Mouse (Mus musculus) urinary bladder, adult 18-20 months (tissue): ENCODE data around the gene Stpg3.

ENCODE experiments used
- DNase-seq, 2 experiments: peaks; one replicate each; pipeline ENCODE4 v3.0.0; 2022; ENCODE audit warnings: low spot score in 2 of 2, mixed read lengths in 2 of 2

Gene Stpg3

GRCm38 (mm10) chr2:25210686-25211085 lies 3.8 kb downstream of the Stpg3 start:
- no peak for DNase-seq

- DNase-seq, result no peak
Observed at GRCm38 (mm10) chr2:25207593-25207992, 6.8 kb downstream of the Stpg3 start.

- DNase-seq, result no peak
Observed at GRCm38 (mm10) chr2:25203631-25204214, 10.7 kb downstream of the Stpg3 start.

GRCm38 (mm10) chr2:25200631-25201030 lies 13.8 kb downstream of the Stpg3 start:
- no peak for DNase-seq

- DNase-seq, result no peak
Observed at GRCm38 (mm10) chr2:25197946-25198345, 16.5 kb downstream of the Stpg3 start.

- no peak for DNase-seq
Observed at GRCm38 (mm10) chr2:25197191-25197590, 17.2 kb downstream of the Stpg3 start.

GRCm38 (mm10) chr2:25196172-25196954 lies 18.1 kb downstream of the Stpg3 start, which contains the start of gene Tor4a:
Gene Tor4a (minus strand): TSS chr2:25196886.
- peak; percentile 70 to 79 for DNase-seq

GRCm38 (mm10) chr2:25195211-25196156 lies 19.0 kb downstream of the Stpg3 start:
- DNase-seq, result peak; percentile 55 to 60

- no peak for DNase-seq
Observed at GRCm38 (mm10) chr2:25194486-25195171, 19.8 kb downstream of the Stpg3 start.

GRCm38 (mm10) chr2:25194006-25194405 lies 20.4 kb downstream of the Stpg3 start:
- DNase-seq, result no peak

GRCm38 (mm10) chr2:25193330-25193770 lies 21.1 kb downstream of the Stpg3 start:
- peak; percentile 62 to 77 for DNase-seq

- DNase-seq, result no peak
Observed at GRCm38 (mm10) chr2:25187841-25188240, 26.6 kb downstream of the Stpg3 start.

- DNase-seq, result no peak
Observed at GRCm38 (mm10) chr2:25186575-25186930, 27.9 kb downstream of the Stpg3 start.

GRCm38 (mm10) chr2:25185625-25186574 lies 28.5 kb downstream of the Stpg3 start:
- DNase-seq, result peak; percentile 66 to 68

GRCm38 (mm10) chr2:25184496-25184895 lies 29.9 kb downstream of the Stpg3 start:
- DNase-seq, result no peak

- DNase-seq, result no peak
Observed at GRCm38 (mm10) chr2:25183336-25183735, 31.1 kb downstream of the Stpg3 start.

- no peak for DNase-seq
Observed at GRCm38 (mm10) chr2:25182664-25183063, 31.8 kb downstream of the Stpg3 start.

GRCm38 (mm10) chr2:25181891-25182397 lies 32.5 kb downstream of the Stpg3 start:
- DNase-seq, result no peak

GRCm38 (mm10) chr2:25180973-25181890 lies 33.2 kb downstream of the Stpg3 start:
- DNase-seq, result peak in 1 of 2 experiments; percentile 65
